In the genomic region with DNA sequence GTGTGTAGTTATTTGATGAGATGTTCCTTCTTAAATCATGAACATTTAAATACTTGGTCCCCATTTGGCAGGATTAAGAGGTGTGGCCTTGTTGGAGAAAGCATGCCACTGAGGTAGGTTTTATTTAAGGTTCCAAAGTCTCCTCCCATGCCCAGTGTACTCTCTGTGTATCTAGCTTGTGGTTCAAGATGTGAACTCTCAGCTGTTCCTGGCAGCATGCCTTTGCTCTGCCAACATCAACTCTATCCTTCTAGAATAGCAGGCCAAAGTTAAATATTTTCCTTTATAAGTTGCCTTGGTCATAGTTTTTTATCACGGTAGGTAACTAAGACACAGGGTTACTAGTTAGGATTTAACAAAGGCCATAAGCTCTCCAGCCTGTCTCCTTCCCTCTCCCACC, we compare ENCODE assay signal across 11 mouse cellular contexts.
"Had no signal": no experiment of that assay in that cellular context is flagged by ENCODE, and none has a peak within 500 bp of the region (broad histone marks: within the 10 kb centered on the region; RNA-seq: fewer than 3 reads in every experiment).

No protein-coding gene starts in this region.

- H3K4me3 ChIP-seq: limb, embryonic 15.5 days; midbrain, embryonic 13.5 days; neural tube, embryonic 12.5 days; stomach, embryonic 15.5 days had no signal

- H3K9ac ChIP-seq: limb, embryonic 15.5 days; liver, embryonic 14.5 days; midbrain, embryonic 13.5 days; neural tube, embryonic 12.5 days; stomach, embryonic 15.5 days had no signal

- H3K27me3 ChIP-seq: limb, embryonic 15.5 days; midbrain, embryonic 13.5 days; neural tube, embryonic 12.5 days; stomach, embryonic 15.5 days had no signal

- H3K4me2 ChIP-seq: limb, embryonic 15.5 days; midbrain, embryonic 13.5 days; neural tube, embryonic 12.5 days; stomach, embryonic 15.5 days had no signal

- ATAC-seq: intestine, embryonic 16.5 days; midbrain, embryonic 13.5 days had no signal

- H3K9me3 ChIP-seq: limb, embryonic 15.5 days; midbrain, embryonic 13.5 days; neural tube, embryonic 12.5 days; stomach, embryonic 15.5 days had no signal

- H3K4me1 ChIP-seq: limb, embryonic 15.5 days; midbrain, embryonic 13.5 days; neural tube, embryonic 12.5 days; stomach, embryonic 15.5 days had no signal

- DNase-seq: layer of hippocampus, adult 9-11 months; layer of hippocampus, postnatal 36 days; lung, adult 18-20 months; right cerebral cortex, postnatal 4 days; thymus, postnatal 36 days had no signal

- H3K27ac ChIP-seq: limb, embryonic 15.5 days; liver, embryonic 14.5 days; midbrain, embryonic 13.5 days; neural tube, embryonic 12.5 days; stomach, embryonic 15.5 days had no signal
